11 mouse cellular contexts compared by ENCODE assay signal in the genomic region with DNA sequence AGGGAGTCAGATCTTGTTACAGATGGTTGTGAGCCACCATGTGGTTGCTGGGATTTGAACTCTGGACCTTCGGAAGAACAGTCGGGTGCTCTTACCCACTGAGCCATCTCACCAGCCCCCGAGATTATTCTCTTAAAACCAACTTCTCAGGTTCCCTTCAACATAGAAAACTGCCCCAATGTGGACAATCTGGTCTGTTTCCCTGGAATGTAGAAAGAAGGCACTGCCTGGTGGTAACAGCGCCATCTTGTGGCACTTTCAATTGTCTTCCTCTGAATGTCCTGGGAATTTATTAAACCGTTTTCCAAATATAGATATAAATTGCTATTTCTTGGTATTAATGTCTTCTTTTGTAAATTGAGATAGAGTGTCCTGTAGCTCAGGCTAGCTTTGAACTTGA. TPM values are rescaled to one million over a fixed set of nuclear protein-coding genes. Genes with fewer than 3 reads are reported as not detected.
DNase-seq lines count a peak whose midpoint lies in the region; ATAC-seq and TF ChIP-seq lines count a peak whose summit lies in the region.
"Had no signal": no experiment of that assay in that cellular context is flagged by ENCODE, and none has a peak within 500 bp of the region (broad histone marks: within the 10 kb centered on the region; RNA-seq: fewer than 3 reads in every experiment).

No protein-coding gene starts in this region.

- 54% methylated on average over 5 of the region's 5 CpGs for WGBS in hindbrain, embryonic 10.5 days
- 52% methylated on average over 5 of the region's 5 CpGs for WGBS in hindbrain, embryonic 16.5 days
- 48% methylated on average over 5 of the region's 5 CpGs for WGBS in embryonic facial prominence, embryonic 14.5 days

- H3K27me3 ChIP-seq in hindbrain, embryonic 10.5 days (ENCODE audit: insufficient read depth, poor library complexity, severe bottlenecking) = no peaks in the 10 kb centered on the region
- H3K27me3 ChIP-seq in hindbrain, embryonic 16.5 days (replicated peaks; ENCODE audit: control insufficient read depth, insufficient read depth, low read length) = no peaks in the 10 kb centered on the region
- no peaks in the 10 kb centered on the region for H3K27me3 ChIP-seq in embryonic facial prominence, embryonic 14.5 days (replicated peaks; ENCODE audit: control insufficient read depth, insufficient read depth, low read length)
- H3K27me3 ChIP-seq: embryonic facial prominence, embryonic 13.5 days; limb, embryonic 15.5 days; stomach, embryonic 15.5 days had no signal

- H3K27ac ChIP-seq in hindbrain, embryonic 10.5 days = no peak overlapping the region
- no peak overlapping the region for H3K27ac ChIP-seq in hindbrain, embryonic 16.5 days (ENCODE audit: low read depth, low read length)
- H3K27ac ChIP-seq in embryonic facial prominence, embryonic 14.5 days (replicated peaks; ENCODE audit: low read depth, low read length) = no peak overlapping the region
- no peak overlapping the region for H3K27ac ChIP-seq in layer of hippocampus, adult 2 months
- H3K27ac ChIP-seq: embryonic facial prominence, embryonic 13.5 days; limb, embryonic 15.5 days; stomach, embryonic 15.5 days had no signal

- ATAC-seq in hindbrain, embryonic 16.5 days = no peak
- ATAC-seq in embryonic facial prominence, embryonic 14.5 days (ENCODE audit: low read depth) = no peak

- TF ChIP-seq CTCF in layer of hippocampus, adult 2 months (conservative IDR thresholded peaks at IDR 0.05) = peak; percentile 81

- H3K4me1 ChIP-seq in hindbrain, embryonic 10.5 days (replicated peaks) = peaks cover 3% of the 10 kb centered on the region; the same call in 1 of the 2 replicates
- no peaks in the 10 kb centered on the region for H3K4me1 ChIP-seq in hindbrain, embryonic 16.5 days (ENCODE audit: control insufficient read depth, insufficient read depth, low read depth, low read length)
- H3K4me1 ChIP-seq in embryonic facial prominence, embryonic 14.5 days (ENCODE audit: control insufficient read depth, insufficient read depth, low read length) = no peaks in the 10 kb centered on the region
- H3K4me1 ChIP-seq: limb, embryonic 15.5 days; stomach, embryonic 15.5 days had no signal

- H3K9ac ChIP-seq in hindbrain, embryonic 16.5 days (ENCODE audit: low read depth, low read length) = no peak overlapping the region
- H3K9ac ChIP-seq in embryonic facial prominence, embryonic 14.5 days (ENCODE audit: low read depth, low read length) = no peak overlapping the region
- H3K9ac ChIP-seq: embryonic facial prominence, embryonic 13.5 days; limb, embryonic 15.5 days; stomach, embryonic 15.5 days had no signal

- H3K4me2 ChIP-seq in hindbrain, embryonic 16.5 days (ENCODE audit: low read length) = no peak overlapping the region
- H3K4me2 ChIP-seq in embryonic facial prominence, embryonic 14.5 days (ENCODE audit: low read depth, low read length) = no peak overlapping the region
- H3K4me2 ChIP-seq: embryonic facial prominence, embryonic 13.5 days; limb, embryonic 15.5 days; stomach, embryonic 15.5 days had no signal

- no peak overlapping the region for H3K4me3 ChIP-seq in hindbrain, embryonic 10.5 days
- H3K4me3 ChIP-seq in hindbrain, embryonic 16.5 days (ENCODE audit: low read length) = no peak overlapping the region
- H3K4me3 ChIP-seq in embryonic facial prominence, embryonic 14.5 days (ENCODE audit: low read depth, low read length) = no peak overlapping the region
- H3K4me3 ChIP-seq in layer of hippocampus, adult 2 months = no peak overlapping the region
- H3K4me3 ChIP-seq: embryonic facial prominence, embryonic 13.5 days; limb, embryonic 15.5 days; stomach, embryonic 15.5 days had no signal

- peak; percentile 32 for DNase-seq in hindbrain, embryonic 10.5 days (ENCODE audit: low spot score)
- peak; percentile 24 for DNase-seq in CD4-positive helper T cell, adult 2 months (ENCODE audit: low read depth, low spot score)
- DNase-seq in adrenal gland, postnatal 36 days = peak; percentile 70
- peak; percentile 54 for DNase-seq in embryonic facial prominence, embryonic 14.5 days (ENCODE audit: low spot score)
- peak; percentile 10 to 65 for DNase-seq in layer of hippocampus, adult 2 months (ENCODE audit: low spot score in 2 of 2)
- peak; percentile 85 for DNase-seq in lung, postnatal 36 days
- DNase-seq in thymus, postnatal 4 days = peak; percentile 65

- H3K9me3 ChIP-seq in hindbrain, embryonic 10.5 days = no peaks in the 10 kb centered on the region
- H3K9me3 ChIP-seq in hindbrain, embryonic 16.5 days (ENCODE audit: control insufficient read depth, low read length) = no peaks in the 10 kb centered on the region
- H3K9me3 ChIP-seq in embryonic facial prominence, embryonic 14.5 days (ENCODE audit: control insufficient read depth, low read length) = no peaks in the 10 kb centered on the region
- H3K9me3 ChIP-seq: embryonic facial prominence, embryonic 13.5 days; limb, embryonic 15.5 days; stomach, embryonic 15.5 days had no signal

- H3K36me3 ChIP-seq in hindbrain, embryonic 10.5 days = no peaks in the 10 kb centered on the region
- H3K36me3 ChIP-seq in hindbrain, embryonic 16.5 days (ENCODE audit: control insufficient read depth, insufficient read depth, low read length) = no peaks in the 10 kb centered on the region
- H3K36me3 ChIP-seq in embryonic facial prominence, embryonic 14.5 days (ENCODE audit: control insufficient read depth, insufficient read depth, low read length) = no peaks in the 10 kb centered on the region
- H3K36me3 ChIP-seq: embryonic facial prominence, embryonic 13.5 days; limb, embryonic 15.5 days; stomach, embryonic 15.5 days had no signal

RNA-seq across cellular contexts. Expression of a gene that starts 4.0 kb away (rescaled TPM):
- polyA plus RNA-seq in hindbrain, embryonic 10.5 days (2016; fragmentation: Nextera tagmentation; extraction: Ambion mirVana) = 0.09 and 0.26 TPM in 2 replicates
- polyA plus RNA-seq in hindbrain, embryonic 16.5 days (2015; fragmentation: Nextera tagmentation; extraction: Ambion mirVana) = not detected in 2 replicates
- not detected for total RNA-seq in adrenal gland, postnatal 36 days (2021)
- 0.13 TPM in 1 of 2 replicates, not detected in the other for polyA plus RNA-seq in embryonic facial prominence, embryonic 14.5 days (2014; fragmentation: Nextera tagmentation; extraction: Ambion mirVana)
- total RNA-seq in layer of hippocampus, adult 2 months (2021) = not detected
- polyA plus RNA-seq: limb, embryonic 15.5 days had no signal

RNA-seq across cellular contexts. Expression of a gene that starts 31.6 kb away (rescaled TPM):
- polyA plus RNA-seq in hindbrain, embryonic 10.5 days (2016; fragmentation: Nextera tagmentation; extraction: Ambion mirVana) = 24.2 and 30.3 TPM in 2 replicates
- 4.9 and 7.8 TPM in 2 replicates for polyA plus RNA-seq in hindbrain, embryonic 16.5 days (2015; fragmentation: Nextera tagmentation; extraction: Ambion mirVana)
- total RNA-seq in adrenal gland, postnatal 36 days (2021) = 100 to 1,000 TPM; 178 to 230 TPM
- 116 and 121 TPM in 2 replicates for polyA plus RNA-seq in embryonic facial prominence, embryonic 14.5 days (2014; fragmentation: Nextera tagmentation; extraction: Ambion mirVana)
- total RNA-seq in layer of hippocampus, adult 2 months (2021) = 10 to 100 TPM; 40.2 to 40.5 TPM

Comparison
In these comparisons a context has a peak if more than half of its experiments do, and no peak if none do; other contexts are left out.
1. DNase-seq: peak in every context shown above with its lines; median percentile 85 in lung, postnatal 36 days; 70 in adrenal gland, postnatal 36 days; 65 in thymus, postnatal 4 days; 54 in embryonic facial prominence, embryonic 14.5 days; 38 in layer of hippocampus, adult 2 months; 32 in hindbrain, embryonic 10.5 days; 24 in CD4-positive helper T cell, adult 2 months.